Mouse (Mus musculus): ENCODE measurements at regions not wholly inside any gene's neighbourhood (a gene's known extent, or its start where the extent isn't known, plus 50 kb on each side); places are given as distances from the start of the nearest gene placed in this dataset.

DNA sequence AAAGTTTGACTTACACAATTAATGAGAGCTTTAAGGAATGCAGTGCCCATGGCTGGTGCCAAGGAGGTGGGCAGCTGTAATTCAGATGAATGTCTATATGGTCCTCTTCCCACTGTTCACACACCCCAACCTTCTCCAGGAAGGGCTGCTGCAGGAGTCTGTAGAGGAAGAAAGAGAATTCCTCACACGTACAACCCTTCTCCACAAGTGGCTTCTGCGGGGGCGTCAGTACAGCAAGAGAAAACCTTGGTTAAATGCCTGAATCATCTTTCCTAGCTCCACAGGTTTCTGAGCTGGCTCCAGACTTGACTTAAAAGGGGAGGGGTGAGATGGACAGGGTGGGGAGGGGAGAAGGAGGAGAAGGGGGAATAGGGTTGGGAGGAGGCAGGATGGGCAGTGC lies 306.3 kb downstream of the Tbc1d1 start:
- WGBS, result 64% methylated on average over 3 of the region's 3 CpGs
- Histone ChIP-seq H3K9ac (replicated peaks) (no peak overlapping the region), H3K27me3 (no peaks in the 10 kb centered on the region), H3K4me3 (replicated peaks) (no peak overlapping the region), H3K4me1 (replicated peaks) (peaks cover 10% of the 10 kb centered on the region; the same call in 1 of the 2 replicates), H3K27ac (no peak overlapping the region), H3K4me2 (no peak overlapping the region), H3K9me3 (no peaks in the 10 kb centered on the region), H3K36me3 (no peaks in the 10 kb centered on the region)
- ATAC-seq (ENCODE audit: insufficient number of reproducible peaks, insufficient read depth, low FRiP score, low TSS enrichment, low read depth), result no peak

DNA sequence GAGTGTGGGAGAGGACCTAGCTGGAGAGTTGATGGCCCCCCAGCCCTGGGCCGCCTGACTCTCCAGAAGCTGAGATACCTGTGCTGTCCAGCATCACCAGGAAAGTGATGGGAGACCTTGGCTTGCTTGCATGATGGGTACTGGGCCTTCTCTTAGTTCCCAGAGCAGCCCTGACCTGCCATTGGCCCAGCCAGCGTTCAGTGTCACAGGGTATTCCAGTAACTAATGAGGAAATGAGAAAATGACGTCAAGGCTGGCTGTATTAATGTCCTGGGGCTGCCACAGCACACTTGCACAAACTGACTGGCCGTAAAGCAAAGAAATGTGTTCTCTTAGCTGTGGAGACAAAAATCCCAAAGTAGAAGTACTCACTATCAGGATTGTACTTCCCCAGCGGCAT lies 307.5 kb downstream of the Tbc1d1 start:
- Histone ChIP-seq H3K4me3 (replicated peaks) (no peak overlapping the region), H3K27me3 (no peaks in the 10 kb centered on the region), H3K9me3 (no peaks in the 10 kb centered on the region), H3K36me3 (no peaks in the 10 kb centered on the region), H3K9ac (replicated peaks) (no peak overlapping the region), H3K4me1 (replicated peaks) (peaks cover 10% of the 10 kb centered on the region; the same call in 1 of the 2 replicates), H3K4me2 (no peak overlapping the region), H3K27ac (no peak overlapping the region)
- no peak for ATAC-seq (ENCODE audit: insufficient number of reproducible peaks, insufficient read depth, low FRiP score, low TSS enrichment, low read depth)
- WGBS, result 64% methylated on average over 5 of the region's 5 CpGs

GRCm38 (mm10) chr5:64466320-64466719 lies 310.2 kb downstream of the Tbc1d1 start:
- Histone ChIP-seq H3K9ac (replicated peaks) (no peak overlapping the region), H3K9me3 (no peaks in the 10 kb centered on the region), H3K27ac (no peak overlapping the region), H3K36me3 (no peaks in the 10 kb centered on the region), H3K4me1 (replicated peaks) (peaks cover 10% of the 10 kb centered on the region; the same call in 1 of the 2 replicates), H3K4me2 (no peak overlapping the region), H3K4me3 (replicated peaks) (no peak overlapping the region), H3K27me3 (no peaks in the 10 kb centered on the region)
- WGBS, result 75% methylated on average over 3 of the region's 3 CpGs
- ATAC-seq (ENCODE audit: insufficient number of reproducible peaks, insufficient read depth, low FRiP score, low TSS enrichment, low read depth), result no peak

DNA sequence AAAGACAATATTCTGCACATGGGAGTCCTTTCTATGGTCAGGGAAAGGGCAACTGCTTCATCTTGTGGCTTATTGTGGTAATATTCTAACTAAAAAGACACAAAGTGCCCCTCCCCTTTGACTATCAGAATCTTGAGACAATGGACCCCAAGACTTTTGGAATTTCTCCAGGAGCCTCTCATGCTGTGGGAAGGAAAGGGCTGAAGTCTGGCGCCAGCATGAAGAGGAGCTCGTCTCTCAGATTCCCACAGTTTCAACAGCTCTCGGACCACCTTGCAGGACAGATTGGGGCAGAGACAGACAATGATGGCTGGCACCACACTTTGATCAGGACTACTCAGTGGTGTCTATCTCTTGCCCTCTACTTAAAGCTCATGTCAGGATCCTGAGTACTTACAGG lies 311.8 kb downstream of the Tbc1d1 start:
- WGBS, result 96% methylated on average over 3 of the region's 3 CpGs
- no peak for ATAC-seq (ENCODE audit: insufficient number of reproducible peaks, insufficient read depth, low FRiP score, low TSS enrichment, low read depth)
- Histone ChIP-seq H3K27ac (no peak overlapping the region), H3K4me1 (replicated peaks) (0 out of 2 replicates have a peak, but pooled peaks cover 2% of the 10 kb centered on the region), H3K36me3 (no peaks in the 10 kb centered on the region), H3K9me3 (no peaks in the 10 kb centered on the region), H3K4me3 (replicated peaks) (no peak overlapping the region), H3K27me3 (no peaks in the 10 kb centered on the region), H3K4me2 (no peak overlapping the region), H3K9ac (replicated peaks) (no peak overlapping the region)

GRCm38 (mm10) chr5:64468307-64468706 lies 312.2 kb downstream of the Tbc1d1 start:
- no peak overlapping the region for H3K4me2 ChIP-seq
- no peaks in the 10 kb centered on the region for H3K4me1 ChIP-seq (replicated peaks)
- no peak for ATAC-seq (ENCODE audit: insufficient number of reproducible peaks, insufficient read depth, low FRiP score, low TSS enrichment, low read depth)
- no peak overlapping the region for H3K9ac ChIP-seq (replicated peaks)
- H3K27me3 ChIP-seq, result no peaks in the 10 kb centered on the region
- WGBS, result 84% methylated on average over 7 of the region's 7 CpGs
- H3K9me3 ChIP-seq, result no peaks in the 10 kb centered on the region
- no peaks in the 10 kb centered on the region for H3K36me3 ChIP-seq
- no peak overlapping the region for H3K4me3 ChIP-seq (replicated peaks)
- no peak overlapping the region for H3K27ac ChIP-seq

- Histone ChIP-seq H3K4me2 (no peak overlapping the region), H3K36me3 (no peaks in the 10 kb centered on the region), H3K27ac (no peak overlapping the region), H3K9me3 (no peaks in the 10 kb centered on the region), H3K9ac (replicated peaks) (no peak overlapping the region), H3K27me3 (no peaks in the 10 kb centered on the region), H3K4me3 (replicated peaks) (no peak overlapping the region), H3K4me1 (replicated peaks) (no peaks in the 10 kb centered on the region)
- ATAC-seq (ENCODE audit: insufficient number of reproducible peaks, insufficient read depth, low FRiP score, low TSS enrichment, low read depth), result no peak
- WGBS, result 86% methylated on average over 3 of the region's 3 CpGs
These were observed 315.9 kb downstream of the Tbc1d1 start for GRCm38 (mm10) chr5:64472008-64472407.

GRCm38 (mm10) chr5:64472415-64472814 lies 316.3 kb downstream of the Tbc1d1 start:
- Histone ChIP-seq H3K4me3 (replicated peaks) (no peak overlapping the region), H3K4me1 (replicated peaks) (no peaks in the 10 kb centered on the region), H3K9ac (replicated peaks) (no peak overlapping the region), H3K27ac (no peak overlapping the region), H3K27me3 (no peaks in the 10 kb centered on the region), H3K9me3 (no peaks in the 10 kb centered on the region), H3K36me3 (no peaks in the 10 kb centered on the region), H3K4me2 (no peak overlapping the region)
- ATAC-seq (ENCODE audit: insufficient number of reproducible peaks, insufficient read depth, low FRiP score, low TSS enrichment, low read depth), result no peak
- WGBS, result 76% methylated on average over 10 of the region's 10 CpGs

- no peak for ATAC-seq (ENCODE audit: insufficient number of reproducible peaks, insufficient read depth, low FRiP score, low TSS enrichment, low read depth)
These were observed 318.8 kb downstream of the Tbc1d1 start for GRCm38 (mm10) chr5:64474868-64475267.

GRCm38 (mm10) chr5:64475736-64476519 lies 319.8 kb downstream of the Tbc1d1 start:
- WGBS, result 74% methylated on average over 8 of the region's 8 CpGs

More at GRCm38 (mm10) chr5:64474868-64475267, 318.8 kb downstream of the Tbc1d1 start:
- no peak overlapping the region for H3K4me3 ChIP-seq (replicated peaks)
- no peaks in the 10 kb centered on the region for H3K4me1 ChIP-seq (replicated peaks)
- H3K9me3 ChIP-seq, result no peaks in the 10 kb centered on the region
- 93% methylated on average over 1 of the region's 1 CpGs for WGBS
- H3K4me2 ChIP-seq, result no peak overlapping the region
- no peak overlapping the region for H3K9ac ChIP-seq (replicated peaks)
- H3K27me3 ChIP-seq, result no peaks in the 10 kb centered on the region
- no peaks in the 10 kb centered on the region for H3K36me3 ChIP-seq
- no peak overlapping the region for H3K27ac ChIP-seq

DNA sequence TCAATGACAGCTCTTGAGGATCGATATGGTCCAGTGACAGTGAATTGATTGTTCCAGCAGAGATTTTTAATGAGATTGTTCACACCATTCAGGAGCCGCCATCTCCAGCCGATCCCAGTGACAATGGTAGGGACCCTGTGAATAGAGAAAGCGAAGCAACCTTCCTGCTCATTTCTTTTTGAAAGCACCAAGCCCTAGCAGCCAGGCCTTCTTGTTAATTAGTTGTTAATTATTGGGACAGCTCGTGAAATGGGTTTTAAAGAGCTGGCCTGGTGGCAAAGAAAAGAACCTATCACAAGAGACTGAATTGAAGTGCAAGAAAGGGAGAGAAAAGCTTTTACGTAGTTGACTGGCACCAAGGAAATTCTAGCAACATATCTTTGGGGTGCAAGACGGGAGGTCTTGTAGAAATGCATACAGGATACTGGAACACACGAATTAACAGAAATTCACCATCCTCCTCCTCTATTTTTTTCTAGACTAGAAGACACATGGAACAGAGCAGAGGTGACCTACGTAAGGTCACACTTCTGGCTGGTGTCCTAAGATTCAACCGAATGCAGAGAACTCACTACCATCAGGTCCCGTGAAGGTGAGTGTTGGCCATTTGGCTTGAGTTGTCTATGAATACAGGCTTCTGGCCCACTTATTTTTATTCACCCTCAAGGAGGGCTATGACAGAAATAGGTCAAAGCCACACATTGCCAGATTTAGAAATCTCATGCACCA lies 320.7 kb downstream of the Tbc1d1 start:
- Histone ChIP-seq H3K4me3 (replicated peaks) (no peak overlapping the region), H3K9ac (replicated peaks) (no peak overlapping the region), H3K36me3 (no peaks in the 10 kb centered on the region), H3K27me3 (no peaks in the 10 kb centered on the region), H3K4me1 (replicated peaks) (no peaks in the 10 kb centered on the region), H3K27ac (no peak overlapping the region), H3K4me2 (no peak overlapping the region), H3K9me3 (no peaks in the 10 kb centered on the region)
- no peak for ATAC-seq (ENCODE audit: insufficient number of reproducible peaks, insufficient read depth, low FRiP score, low TSS enrichment, low read depth)
- WGBS, result 70% methylated on average over 11 of the region's 11 CpGs

More at GRCm38 (mm10) chr5:64475736-64476519, 319.8 kb downstream of the Tbc1d1 start:
- Histone ChIP-seq H3K9ac (replicated peaks) (no peak overlapping the region), H3K27me3 (no peaks in the 10 kb centered on the region), H3K9me3 (no peaks in the 10 kb centered on the region), H3K36me3 (no peaks in the 10 kb centered on the region), H3K4me1 (replicated peaks) (no peaks in the 10 kb centered on the region), H3K4me2 (no peak overlapping the region), H3K4me3 (replicated peaks) (no peak overlapping the region), H3K27ac (no peak overlapping the region)
- no peak for ATAC-seq (ENCODE audit: insufficient number of reproducible peaks, insufficient read depth, low FRiP score, low TSS enrichment, low read depth)

DNA sequence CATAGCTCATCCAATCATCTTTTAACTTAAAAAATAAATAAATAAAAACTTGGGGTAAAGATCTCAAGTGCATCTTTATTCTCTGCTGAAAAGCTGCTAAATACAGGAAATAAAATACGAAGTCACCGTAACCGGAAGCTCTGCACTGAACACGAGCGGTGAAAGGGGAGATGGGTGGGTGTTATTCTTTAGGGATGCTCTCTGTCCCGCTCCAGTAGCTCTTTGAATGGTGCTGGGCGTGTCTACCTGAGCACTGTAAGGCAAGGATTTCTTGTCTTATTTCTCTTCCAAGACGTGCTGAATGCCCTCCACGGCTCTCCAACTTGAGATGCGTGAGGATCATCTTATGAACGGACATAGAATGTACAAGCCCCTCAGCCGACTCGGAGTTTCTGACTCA lies 322.0 kb downstream of the Tbc1d1 start:
- H3K27ac ChIP-seq, result no peak overlapping the region
- no peaks in the 10 kb centered on the region for H3K9me3 ChIP-seq
- H3K36me3 ChIP-seq, result no peaks in the 10 kb centered on the region
- no peak overlapping the region for H3K4me2 ChIP-seq
- H3K4me3 ChIP-seq (replicated peaks), result no peak overlapping the region
- no peaks in the 10 kb centered on the region for H3K27me3 ChIP-seq
- 87% methylated on average over 13 of the region's 13 CpGs for WGBS
- no peak for ATAC-seq (ENCODE audit: insufficient number of reproducible peaks, insufficient read depth, low FRiP score, low TSS enrichment, low read depth)
- no peak overlapping the region for H3K9ac ChIP-seq (replicated peaks)
- H3K4me1 ChIP-seq (replicated peaks), result no peaks in the 10 kb centered on the region

Data from limb, embryonic 12.5 days (tissue).